Mouse (Mus musculus) forebrain, embryonic 11.5 days (tissue): ENCODE measurements around the gene Tjap1. TPM values are rescaled to one million over a fixed set of nuclear protein-coding genes. Genes with fewer than 3 reads are reported as not detected.

Experiments
- ATAC-seq: fragments of 200-750 bp; cut with Nextera tagmentation; replicated peaks from 2 replicates; pipeline ENCODE4 v1.8.0; 2017; ENCODE audit warnings: moderate TSS enrichment; ENCODE audit not compliant: low FRiP score
- DNase-seq: peaks from one replicate; pipeline ENCODE4 v3.0.0-alpha.2; 2017; ENCODE audit warnings: low spot score
- H3K27ac ChIP-seq: fragments of 300-500 bp; sonication (generic); 2 replicates; pipeline ENCODE4 v1.5.1; 2014; ENCODE audit warnings: low read depth, low read length
- H3K27me3 ChIP-seq: fragments of 300-500 bp; sonication (generic); 2 replicates; pipeline ENCODE4 v1.6.1; 2014; ENCODE audit warnings: mild to moderate bottlenecking, low read length, mixed read lengths; ENCODE audit not compliant: control insufficient read depth, insufficient read depth
- H3K36me3 ChIP-seq: fragments of 300-500 bp; sonication (generic); 2 replicates; pipeline ENCODE4 v1.6.1; 2014; ENCODE audit warnings: mild to moderate bottlenecking, low read length, moderate library complexity, mixed read lengths; ENCODE audit not compliant: control insufficient read depth, insufficient read depth
- H3K4me1 ChIP-seq: fragments of 300-500 bp; sonication (generic); replicated peaks from 2 replicates; pipeline ENCODE4 v1.6.1; 2014; ENCODE audit warnings: low read length, mixed read lengths; ENCODE audit not compliant: control insufficient read depth, insufficient read depth
- H3K4me2 ChIP-seq: fragments of 300-500 bp; sonication (generic); 2 replicates; pipeline ENCODE4 v1.6.1; 2014; ENCODE audit warnings: low read depth, mild to moderate bottlenecking, low read length, moderate library complexity, mixed read lengths; ENCODE audit not compliant: severe bottlenecking
- H3K4me3 ChIP-seq: fragments of 300-500 bp; sonication (generic); 2 replicates; pipeline ENCODE4 v1.5.1; 2014; ENCODE audit warnings: low read depth, low read length
- H3K9ac ChIP-seq: fragments of 300-500 bp; sonication (generic); 2 replicates; pipeline ENCODE4 v1.6.1; 2014; ENCODE audit warnings: low read length
- H3K9me3 ChIP-seq: fragments of 300-500 bp; sonication (generic); 2 replicates; pipeline ENCODE4 v1.6.1; 2016; ENCODE audit warnings: low read length, mixed read lengths; ENCODE audit not compliant: control insufficient read depth
- WGBS: fragments of 180-500 bp; shearing (Covaris S2); extraction: QIAGEN DNeasy Blood & Tissue Kit; methylation state at CpG from one replicate; pipeline ENCODE4 v1.1.7; 2014; 5-methylcytosine and 5-hydroxymethylcytosine counted together
- polyA plus RNA-seq: library from polyadenylated mRNA; unstranded; fragments of >200 nt; fragmentation: Nextera tagmentation; extraction: Ambion mirVana; gene quantifications from 2 replicates; pipeline ENCODE4 v1.2.1, GENCODE M21; 2014

Tjap1 gene
- polyA plus RNA-seq, 1 experiment from 2014 or later = 62.6 TPM

GRCm38 (mm10) chr17:46296601-46297000 is 13.8 kb upstream of the Tjap1 start:
- 60% methylated on average over 6 of the region's 6 CpGs for WGBS
- DNase-seq = no peak
- peaks cover 33% of the 10 kb centered on the region for H3K27me3 ChIP-seq
- no peak for ATAC-seq
- H3K4me2 ChIP-seq = 0 out of 2 replicates have a peak overlapping the region, but pooled peaks have one; percentile 99
- H3K36me3 ChIP-seq = no peaks in the 10 kb centered on the region
- H3K4me3 ChIP-seq = no peak overlapping the region
- no peak overlapping the region for H3K9ac ChIP-seq
- H3K4me1 ChIP-seq = peaks cover 7% of the 10 kb centered on the region; the same call in 1 of the 2 replicates
- H3K9me3 ChIP-seq = no peaks in the 10 kb centered on the region
- H3K27ac ChIP-seq = no peak overlapping the region

GRCm38 (mm10) chr17:46287678-46288095 is 4.9 kb upstream of the Tjap1 start:
- H3K4me1 ChIP-seq = 0 out of 2 replicates have a peak, but pooled peaks cover 5% of the 10 kb centered on the region
- no peaks in the 10 kb centered on the region for H3K9me3 ChIP-seq
- ATAC-seq (no peak), DNase-seq (peak; percentile 46)
- H3K36me3 ChIP-seq = no peaks in the 10 kb centered on the region
- H3K4me2 ChIP-seq = no peak overlapping the region
- no peak overlapping the region for H3K9ac ChIP-seq
- WGBS = 73% methylated on average over 11 of the region's 11 CpGs
- no peak overlapping the region for H3K4me3 ChIP-seq
- no peak overlapping the region for H3K27ac ChIP-seq
- no peaks in the 10 kb centered on the region for H3K27me3 ChIP-seq

- no peak overlapping the region for H3K27ac ChIP-seq
- no peaks in the 10 kb centered on the region for H3K27me3 ChIP-seq
- H3K36me3 ChIP-seq = no peaks in the 10 kb centered on the region; the same call in 1 of the 2 replicates
- H3K9ac ChIP-seq = no peak overlapping the region
- H3K9me3 ChIP-seq = no peaks in the 10 kb centered on the region
- peaks cover 8% of the 10 kb centered on the region; the same call in 1 of the 2 replicates for H3K4me1 ChIP-seq
- H3K4me3 ChIP-seq = no peak overlapping the region
- 78% methylated on average over 6 of the region's 6 CpGs for WGBS
- ATAC-seq (no peak), DNase-seq (no peak)
- H3K4me2 ChIP-seq = no peak overlapping the region
Observed at GRCm38 (mm10) chr17:46285407-46285806, 2.6 kb upstream of the Tjap1 start.

- H3K36me3 ChIP-seq = no peaks in the 10 kb centered on the region; the same call in 1 of the 2 replicates
- H3K27ac ChIP-seq = no peak overlapping the region
- no peak overlapping the region for H3K4me3 ChIP-seq
- H3K27me3 ChIP-seq = no peaks in the 10 kb centered on the region
- no peak overlapping the region for H3K9ac ChIP-seq
- no peak overlapping the region for H3K4me2 ChIP-seq
- DNase-seq = peak; percentile 35
- WGBS = 71% methylated on average over 7 of the region's 7 CpGs
- no peaks in the 10 kb centered on the region for H3K9me3 ChIP-seq
- peaks cover 8% of the 10 kb centered on the region; the same call in 1 of the 2 replicates for H3K4me1 ChIP-seq
- ATAC-seq = no peak
Observed at GRCm38 (mm10) chr17:46284653-46285052, 1.8 kb upstream of the Tjap1 start.

- 86% methylated on average over 8 of the region's 8 CpGs for WGBS
- no peak overlapping the region for H3K27ac ChIP-seq
- H3K9me3 ChIP-seq = no peaks in the 10 kb centered on the region
- no peaks in the 10 kb centered on the region; the same call in 1 of the 2 replicates for H3K36me3 ChIP-seq
- no peak overlapping the region for H3K4me2 ChIP-seq
- peak; percentile 35 for DNase-seq
- no peak overlapping the region for H3K9ac ChIP-seq
- H3K4me1 ChIP-seq = peaks cover 8% of the 10 kb centered on the region; the same call in 1 of the 2 replicates
- no peak overlapping the region for H3K4me3 ChIP-seq
- H3K27me3 ChIP-seq = no peaks in the 10 kb centered on the region
- no peak for ATAC-seq
Observed at GRCm38 (mm10) chr17:46283911-46284310, 1.1 kb upstream of the Tjap1 start.

- peak overlapping the region; percentile 73 for H3K4me3 ChIP-seq
- peak overlapping the region; percentile 73; the same call in 1 of the 2 replicates for H3K4me2 ChIP-seq
- H3K27me3 ChIP-seq = no peaks in the 10 kb centered on the region
- peaks cover 8% of the 10 kb centered on the region; the same call in 1 of the 2 replicates for H3K4me1 ChIP-seq
- H3K27ac ChIP-seq = no peak overlapping the region
- ATAC-seq (peak; percentile 74), DNase-seq (no peak)
- no peaks in the 10 kb centered on the region; the same call in 1 of the 2 replicates for H3K36me3 ChIP-seq
- peak overlapping the region; percentile 65; the same call in 1 of the 2 replicates for H3K9ac ChIP-seq
- H3K9me3 ChIP-seq = no peaks in the 10 kb centered on the region
- WGBS = 22% methylated on average over 9 of the region's 9 CpGs
Observed at GRCm38 (mm10) chr17:46283140-46283539, 314 bp upstream of the Tjap1 start.

GRCm38 (mm10) chr17:46278011-46278765 is 4.6 kb downstream of the Tjap1 start:
- H3K36me3 ChIP-seq = no peaks in the 10 kb centered on the region; the same call in 1 of the 2 replicates
- no peaks in the 10 kb centered on the region for H3K27me3 ChIP-seq
- no peak for ATAC-seq
- no peak for DNase-seq
- H3K4me2 ChIP-seq = no peak overlapping the region
- H3K4me1 ChIP-seq = peaks cover 4% of the 10 kb centered on the region; the same call in 1 of the 2 replicates
- no peak overlapping the region for H3K9ac ChIP-seq
- no peak overlapping the region for H3K27ac ChIP-seq
- H3K4me3 ChIP-seq = no peak overlapping the region
- 84% methylated on average over 12 of the region's 12 CpGs for WGBS
- no peaks in the 10 kb centered on the region for H3K9me3 ChIP-seq

- H3K4me1 ChIP-seq = peaks cover 3% of the 10 kb centered on the region; the same call in 1 of the 2 replicates
- no peaks in the 10 kb centered on the region for H3K9me3 ChIP-seq
- H3K4me3 ChIP-seq = no peak overlapping the region
- DNase-seq (no peak), ATAC-seq (no peak)
- H3K9ac ChIP-seq = no peak overlapping the region
- 79% methylated on average over 4 of the region's 4 CpGs for WGBS
- H3K36me3 ChIP-seq = no peaks in the 10 kb centered on the region; the same call in 1 of the 2 replicates
- no peak overlapping the region for H3K4me2 ChIP-seq
- H3K27me3 ChIP-seq = no peaks in the 10 kb centered on the region
- no peak overlapping the region for H3K27ac ChIP-seq
Observed at GRCm38 (mm10) chr17:46277586-46277985, 5.2 kb downstream of the Tjap1 start.
